Mouse (Mus musculus) lung, postnatal 0 days (tissue): Measurements from ENCODE around the gene Spata2.

Experiments
- CTCF ChIP-seq: IDR thresholded peaks from 2 replicates; pipeline ENCODE4 v1.5.1; 2016; ENCODE audit warnings: antibody characterized with exemption, mild to moderate bottlenecking
- EP300 ChIP-seq: IDR thresholded peaks from 2 replicates; pipeline ENCODE4 v1.6.1; 2016; ENCODE audit warnings: antibody characterized with exemption, mild to moderate bottlenecking, control low read depth

- TF ChIP-seq CTCF (no peak), EP300 (no peak)
These were observed 43.7 kb upstream of the Spata2 start for GRCm38 (mm10) chr2:167536320-167536945.
